27 mouse cellular contexts compared by ENCODE assay signal in genomic region chr5:96142351-96142750, GRCm38 (mm10).
"Had no signal": no experiment of that assay in that cellular context is flagged by ENCODE, and none has a peak within 500 bp of the region (broad histone marks: within the 10 kb centered on the region; RNA-seq: fewer than 3 reads in every experiment).

No protein-coding gene starts in this region.

- H3K4me1 ChIP-seq: hindbrain, embryonic 12.5 days; kidney, embryonic 15.5 days; limb, embryonic 10.5 days; limb, embryonic 12.5 days had no signal

- H3K4me3 ChIP-seq: heart, adult 2 months; heart, embryonic 13.5 days; heart, embryonic 15.5 days; hindbrain, embryonic 12.5 days; kidney, embryonic 15.5 days; limb, embryonic 10.5 days; limb, embryonic 12.5 days; liver, embryonic 13.5 days had no signal

- ATAC-seq: hindbrain, embryonic 16.5 days; intestine, embryonic 16.5 days had no signal

- DNase-seq: gastrocnemius, postnatal 14 days; gastrocnemius, postnatal 36 days; heart, adult 11 months; heart, adult 2 months; heart, postnatal 14 days; heart, postnatal 36 days; kidney, adult 11 months; kidney, adult 2 months; kidney, adult 9 months; kidney, postnatal 14 days; kidney, postnatal 36 days; layer of hippocampus, adult 9-11 months; layer of hippocampus, postnatal 36 days; liver; liver, embryonic 13.5 days had no signal

- H3K9me3 ChIP-seq: heart, embryonic 13.5 days; heart, embryonic 15.5 days; hindbrain, embryonic 12.5 days; limb, embryonic 10.5 days; liver, embryonic 13.5 days had no signal

- H3K27me3 ChIP-seq: heart, embryonic 13.5 days; heart, embryonic 15.5 days; hindbrain, embryonic 12.5 days; kidney, embryonic 15.5 days; limb, embryonic 12.5 days; liver, embryonic 13.5 days had no signal

- H3K36me3 ChIP-seq: heart, embryonic 13.5 days; heart, embryonic 15.5 days; hindbrain, embryonic 12.5 days; kidney, embryonic 15.5 days; limb, embryonic 10.5 days; limb, embryonic 12.5 days; liver, embryonic 13.5 days had no signal

- H3K4me2 ChIP-seq: heart, embryonic 11.5 days; heart, embryonic 13.5 days; heart, embryonic 15.5 days; hindbrain, embryonic 12.5 days; hindbrain, embryonic 14.5 days; kidney, embryonic 15.5 days; limb, embryonic 12.5 days; liver, embryonic 11.5 days; liver, embryonic 13.5 days had no signal

- H3K9ac ChIP-seq: heart, embryonic 13.5 days; heart, embryonic 15.5 days; hindbrain, embryonic 12.5 days; hindbrain, embryonic 14.5 days; kidney, embryonic 15.5 days; limb, embryonic 12.5 days; liver, embryonic 13.5 days had no signal

- H3K27ac ChIP-seq: heart, adult 2 months; heart, embryonic 13.5 days; heart, embryonic 15.5 days; hindbrain, embryonic 12.5 days; hindbrain, embryonic 14.5 days; kidney, embryonic 15.5 days; kidney, postnatal 0 days; limb, embryonic 10.5 days; limb, embryonic 12.5 days; liver, embryonic 13.5 days had no signal
